Comparison of ENCODE assay signal across 8 mouse cellular contexts in the genomic region with DNA sequence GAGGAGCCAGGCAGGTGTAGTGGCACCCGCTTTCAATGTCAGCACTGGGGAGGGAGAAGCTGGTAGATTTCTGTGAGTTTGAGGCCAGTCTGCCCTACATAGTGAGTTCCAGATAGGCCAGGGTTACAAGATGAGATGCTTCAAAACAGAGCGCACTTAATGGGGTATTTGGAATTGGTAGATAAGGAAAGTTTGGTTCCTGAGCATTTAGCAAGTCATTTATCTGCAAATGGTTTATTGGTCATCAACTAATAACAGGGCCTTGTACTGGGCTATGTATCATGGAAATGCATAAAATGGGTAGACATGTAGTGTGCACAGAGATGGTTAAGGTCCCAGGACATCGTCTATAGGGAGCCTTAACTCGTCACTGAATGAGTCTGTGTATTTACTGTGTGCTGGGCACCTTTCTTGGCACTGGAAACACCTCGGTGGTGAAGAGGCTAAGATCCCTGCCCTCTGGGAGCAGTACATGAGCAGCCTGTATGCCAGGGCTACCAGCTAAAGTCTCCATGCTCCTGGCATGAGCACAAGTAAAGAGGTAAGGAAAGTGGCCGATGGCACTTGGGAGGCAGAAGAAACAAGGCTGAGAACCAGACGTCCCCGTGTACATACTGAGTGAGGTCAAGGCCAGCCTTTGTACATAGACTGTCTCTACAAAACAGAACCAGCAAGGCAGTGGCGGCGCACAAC. TPM values are rescaled to one million over a fixed set of nuclear protein-coding genes. Genes with fewer than 3 reads are reported as not detected.
DNase-seq lines count a peak whose midpoint lies in the region; ATAC-seq and TF ChIP-seq lines count a peak whose summit lies in the region.
"Had no signal": no experiment of that assay in that cellular context is flagged by ENCODE, and none has a peak within 500 bp of the region (broad histone marks: within the 10 kb centered on the region; RNA-seq: fewer than 3 reads in every experiment).

No protein-coding gene starts in this region.

- no peaks in the 10 kb centered on the region for H3K27me3 ChIP-seq in lung, postnatal 0 days (replicated peaks; ENCODE audit: insufficient read depth, low read length)
- H3K27me3 ChIP-seq in forebrain, embryonic 10.5 days (ENCODE audit: poor library complexity, severe bottlenecking), result no peaks in the 10 kb centered on the region
- H3K27me3 ChIP-seq in limb, embryonic 13.5 days, result no peaks in the 10 kb centered on the region
- H3K27me3 ChIP-seq in stomach, embryonic 16.5 days (ENCODE audit: control insufficient read depth, insufficient read depth, low read length), result no peaks in the 10 kb centered on the region

- no peak for DNase-seq in lung, postnatal 0 days (ENCODE audit: low spot score)
- no peak for DNase-seq in lung, postnatal 14 days
- no peak for DNase-seq in forebrain, embryonic 10.5 days (ENCODE audit: extremely low spot score, low spot score)
- DNase-seq in left cerebral cortex, adult 18-20 months (ENCODE audit: low spot score in 2 of 2), result no peak
- DNase-seq in layer of hippocampus, postnatal 10 days (ENCODE audit: low spot score in 2 of 2), result no peak
- DNase-seq: layer of hippocampus, adult 9-11 months had no signal

- peaks cover 10% of the 10 kb centered on the region for H3K4me1 ChIP-seq in lung, postnatal 0 days (ENCODE audit: insufficient read depth, low read depth, low read length)
- peaks cover 48% of the 10 kb centered on the region for H3K4me1 ChIP-seq in forebrain, embryonic 10.5 days
- H3K4me1 ChIP-seq in limb, embryonic 13.5 days, result peaks cover 31% of the 10 kb centered on the region
- peaks cover 29% of the 10 kb centered on the region for H3K4me1 ChIP-seq in stomach, embryonic 16.5 days (ENCODE audit: control insufficient read depth, insufficient read depth, low read length)

- H3K36me3 ChIP-seq in lung, postnatal 0 days (ENCODE audit: insufficient read depth, low read length), result peaks cover 21% of the 10 kb centered on the region
- peaks cover 47% of the 10 kb centered on the region for H3K36me3 ChIP-seq in forebrain, embryonic 10.5 days (replicated peaks)
- H3K36me3 ChIP-seq in limb, embryonic 13.5 days, result peaks cover 41% of the 10 kb centered on the region
- peaks cover 9% of the 10 kb centered on the region; the same call in 1 of the 2 replicates for H3K36me3 ChIP-seq in stomach, embryonic 16.5 days (ENCODE audit: control insufficient read depth, insufficient read depth, low read length)

- no peak overlapping the region for H3K4me3 ChIP-seq in lung, postnatal 0 days (ENCODE audit: low read depth, low read length)
- H3K4me3 ChIP-seq in forebrain, embryonic 10.5 days, result peak overlapping the region; percentile 71
- H3K4me3 ChIP-seq in limb, embryonic 13.5 days, result peak overlapping the region; percentile 76
- H3K4me3 ChIP-seq in stomach, embryonic 16.5 days (replicated peaks; ENCODE audit: low read length), result peak overlapping the region; percentile 72

- 74% methylated on average over 10 of the region's 10 CpGs for WGBS in lung, postnatal 0 days
- WGBS in forebrain, embryonic 10.5 days, result 88% methylated on average over 10 of the region's 10 CpGs
- 82% methylated on average over 10 of the region's 10 CpGs for WGBS in limb, embryonic 13.5 days
- WGBS in stomach, embryonic 16.5 days, result 78% methylated on average over 10 of the region's 10 CpGs

- no peak for ATAC-seq in lung, postnatal 0 days
- no peak for ATAC-seq in limb, embryonic 13.5 days (ENCODE audit: low FRiP score, low read depth)
- ATAC-seq in stomach, embryonic 16.5 days (ENCODE audit: insufficient read depth, low FRiP score), result no peak

- no peak for TF ChIP-seq EP300 in lung, postnatal 0 days (IDR thresholded peaks at IDR 0.05)

- H3K9me3 ChIP-seq in lung, postnatal 0 days (ENCODE audit: low read length), result no peaks in the 10 kb centered on the region
- H3K9me3 ChIP-seq in forebrain, embryonic 10.5 days, result no peaks in the 10 kb centered on the region
- H3K9me3 ChIP-seq in limb, embryonic 13.5 days, result no peaks in the 10 kb centered on the region
- H3K9me3 ChIP-seq in stomach, embryonic 16.5 days (replicated peaks; ENCODE audit: control insufficient read depth, low read length), result no peaks in the 10 kb centered on the region

- H3K9ac ChIP-seq in lung, postnatal 0 days (replicated peaks; ENCODE audit: low read depth), result 0 out of 2 replicates have a peak overlapping the region, but pooled peaks have one; percentile 5
- peak overlapping the region; percentile 85 for H3K9ac ChIP-seq in limb, embryonic 13.5 days
- peak overlapping the region; percentile 83 for H3K9ac ChIP-seq in stomach, embryonic 16.5 days (ENCODE audit: low read length)

- no peak overlapping the region for H3K27ac ChIP-seq in lung, postnatal 0 days (ENCODE audit: low read length)
- peak overlapping the region; percentile 96 for H3K27ac ChIP-seq in forebrain, embryonic 10.5 days
- H3K27ac ChIP-seq in limb, embryonic 13.5 days, result no peak overlapping the region
- H3K27ac ChIP-seq in stomach, embryonic 16.5 days (ENCODE audit: low read length), result no peak overlapping the region

- peak overlapping the region; percentile 85 for H3K4me2 ChIP-seq in lung, postnatal 0 days (replicated peaks; ENCODE audit: low read depth, low read length)
- H3K4me2 ChIP-seq in limb, embryonic 13.5 days (replicated peaks), result peak overlapping the region; percentile 94
- H3K4me2 ChIP-seq in stomach, embryonic 16.5 days (ENCODE audit: low read depth, low read length), result peak overlapping the region; percentile 68

- TF ChIP-seq CTCF in lung, postnatal 0 days (IDR thresholded peaks at IDR 0.05), result no peak

RNA-seq across cellular contexts. Expression of a gene that starts 1.2 kb away (rescaled TPM):
- polyA plus RNA-seq in lung, postnatal 0 days (2015; fragmentation: Nextera tagmentation; extraction: Ambion mirVana), result 1.6 and 2.2 TPM in 2 replicates
- 2.6 and 2.9 TPM in 2 replicates for polyA plus RNA-seq in forebrain, embryonic 10.5 days (2016; fragmentation: Nextera tagmentation; extraction: Ambion mirVana)
- 2.3 and 2.8 TPM in 2 replicates for polyA plus RNA-seq in limb, embryonic 13.5 days (2015; fragmentation: Nextera tagmentation; extraction: Ambion mirVana)
- polyA plus RNA-seq in stomach, embryonic 16.5 days (2015; fragmentation: Nextera tagmentation; extraction: Ambion mirVana), result 2.5 and 2.9 TPM in 2 replicates
- total RNA-seq in left cerebral cortex, adult 18-20 months (2021), result 10 to 100 TPM; 10.6 to 11.4 TPM
- 1 to 10 TPM; 7.2 to 8.4 TPM for total RNA-seq in layer of hippocampus, postnatal 10 days (2021)

RNA-seq across cellular contexts. Expression of a gene that starts 2.0 kb away (rescaled TPM):
- 15.9 and 18.2 TPM in 2 replicates for polyA plus RNA-seq in lung, postnatal 0 days (2015; fragmentation: Nextera tagmentation; extraction: Ambion mirVana)
- polyA plus RNA-seq in forebrain, embryonic 10.5 days (2016; fragmentation: Nextera tagmentation; extraction: Ambion mirVana), result 8.8 and 10.7 TPM in 2 replicates
- 10.2 and 10.5 TPM in 2 replicates for polyA plus RNA-seq in limb, embryonic 13.5 days (2015; fragmentation: Nextera tagmentation; extraction: Ambion mirVana)
- 9.1 and 9.7 TPM in 2 replicates for polyA plus RNA-seq in stomach, embryonic 16.5 days (2015; fragmentation: Nextera tagmentation; extraction: Ambion mirVana)
- 10 to 100 TPM; 24.2 to 26.7 TPM for total RNA-seq in left cerebral cortex, adult 18-20 months (2021)
- total RNA-seq in layer of hippocampus, postnatal 10 days (2021), result 10 to 100 TPM; 22.2 to 26.3 TPM

RNA-seq across cellular contexts. Expression of a gene that starts 15.2 kb away (rescaled TPM):
- polyA plus RNA-seq in lung, postnatal 0 days (2015; fragmentation: Nextera tagmentation; extraction: Ambion mirVana), result 6.7 and 6.8 TPM in 2 replicates
- 10.7 and 10.8 TPM in 2 replicates for polyA plus RNA-seq in forebrain, embryonic 10.5 days (2016; fragmentation: Nextera tagmentation; extraction: Ambion mirVana)
- 11.9 and 13.0 TPM in 2 replicates for polyA plus RNA-seq in limb, embryonic 13.5 days (2015; fragmentation: Nextera tagmentation; extraction: Ambion mirVana)
- polyA plus RNA-seq in stomach, embryonic 16.5 days (2015; fragmentation: Nextera tagmentation; extraction: Ambion mirVana), result 5.7 and 6.3 TPM in 2 replicates
- 100 to 1,000 TPM; 215 to 224 TPM for total RNA-seq in left cerebral cortex, adult 18-20 months (2021)
- 100 to 1,000 TPM; 162 to 187 TPM for total RNA-seq in layer of hippocampus, postnatal 10 days (2021)

RNA-seq across cellular contexts. Expression of a gene that starts 28.1 kb away (rescaled TPM):
- 8.7 and 10.3 TPM in 2 replicates for polyA plus RNA-seq in lung, postnatal 0 days (2015; fragmentation: Nextera tagmentation; extraction: Ambion mirVana)
- 8.4 and 10.1 TPM in 2 replicates for polyA plus RNA-seq in forebrain, embryonic 10.5 days (2016; fragmentation: Nextera tagmentation; extraction: Ambion mirVana)
- polyA plus RNA-seq in limb, embryonic 13.5 days (2015; fragmentation: Nextera tagmentation; extraction: Ambion mirVana), result 25.6 and 26.6 TPM in 2 replicates
- polyA plus RNA-seq in stomach, embryonic 16.5 days (2015; fragmentation: Nextera tagmentation; extraction: Ambion mirVana), result 6.9 and 11.0 TPM in 2 replicates
- 10 to 100 TPM; 60.8 to 65.2 TPM for total RNA-seq in left cerebral cortex, adult 18-20 months (2021)
- 10 to 100 TPM; 38.1 to 39.5 TPM for total RNA-seq in layer of hippocampus, postnatal 10 days (2021)

RNA-seq across cellular contexts. Expression of a gene that starts 42.9 kb away (rescaled TPM):
- 0.98 and 1.4 TPM in 2 replicates for polyA plus RNA-seq in lung, postnatal 0 days (2015; fragmentation: Nextera tagmentation; extraction: Ambion mirVana)
- 5.5 and 7.0 TPM in 2 replicates for polyA plus RNA-seq in forebrain, embryonic 10.5 days (2016; fragmentation: Nextera tagmentation; extraction: Ambion mirVana)
- polyA plus RNA-seq in limb, embryonic 13.5 days (2015; fragmentation: Nextera tagmentation; extraction: Ambion mirVana), result 2.0 and 2.2 TPM in 2 replicates
- polyA plus RNA-seq in stomach, embryonic 16.5 days (2015; fragmentation: Nextera tagmentation; extraction: Ambion mirVana), result 1.4 TPM in 2 replicates
- total RNA-seq in left cerebral cortex, adult 18-20 months (2021), result 10 to 100 TPM in 1 of 2 experiments, 1 to 10 TPM in 1; 7.7 to 12.9 TPM
- 10 to 100 TPM; 10.1 to 11.3 TPM for total RNA-seq in layer of hippocampus, postnatal 10 days (2021)

Comparison
In these comparisons a context has a peak if more than half of its experiments do, and no peak if none do; other contexts are left out.
1. H3K9ac ChIP-seq: peak in every context shown above with its lines; median percentile 85 in limb, embryonic 13.5 days; 83 in stomach, embryonic 16.5 days; 5 in lung, postnatal 0 days.